Mouse (Mus musculus): ENCODE data around the gene Tmem255a. TPM values are rescaled to one million over a fixed set of nuclear protein-coding genes. Genes with fewer than 3 reads are reported as not detected.

The Tmem255a gene
- polyA plus RNA-seq, 1 experiment from 2014 or later: 22.6 TPM

DNA sequence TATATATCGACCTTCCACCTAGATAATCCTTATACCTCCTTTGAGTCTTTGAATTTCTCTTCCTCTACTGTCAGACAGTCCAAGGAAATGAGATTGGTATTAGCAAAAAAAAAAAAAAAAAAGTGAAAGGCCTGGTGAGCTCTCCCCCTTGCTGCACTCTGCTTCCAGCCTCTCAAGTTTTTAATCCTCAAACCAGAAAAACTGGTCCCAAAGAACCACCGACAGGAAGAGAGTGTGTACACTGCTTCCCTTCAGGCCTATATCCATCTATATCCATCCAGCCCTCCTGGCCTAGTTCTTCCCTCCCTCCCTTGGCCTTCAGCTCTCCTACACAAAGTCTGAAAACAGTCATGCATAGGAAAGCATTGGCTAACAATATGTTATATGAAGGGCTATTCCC lies 29.5 kb downstream of the Tmem255a start:
- Histone ChIP-seq H3K4me2 (no peak overlapping the region), H3K9ac (ENCODE audit: low read depth, low read length) (no peak overlapping the region), H3K27ac (ENCODE audit: low read depth, low read length) (no peak overlapping the region), H3K36me3 (ENCODE audit: control insufficient read depth, insufficient read depth, low read length) (no peaks in the 10 kb centered on the region), H3K27me3 (ENCODE audit: control insufficient read depth, insufficient read depth, low read length) (no peaks in the 10 kb centered on the region), H3K4me3 (ENCODE audit: low read depth, low read length) (no peak overlapping the region), H3K4me1 (ENCODE audit: control insufficient read depth, insufficient read depth, low read length) (no peaks in the 10 kb centered on the region), H3K9me3 (replicated peaks; ENCODE audit: control insufficient read depth, low read length) (no peaks in the 10 kb centered on the region)
- no peak for ATAC-seq (replicated peaks; ENCODE audit: insufficient number of reproducible peaks, low FRiP score, low TSS enrichment)
- 49% methylated on average over 2 of the region's 2 CpGs for WGBS (ENCODE audit: insufficient replicate concordance)

DNA sequence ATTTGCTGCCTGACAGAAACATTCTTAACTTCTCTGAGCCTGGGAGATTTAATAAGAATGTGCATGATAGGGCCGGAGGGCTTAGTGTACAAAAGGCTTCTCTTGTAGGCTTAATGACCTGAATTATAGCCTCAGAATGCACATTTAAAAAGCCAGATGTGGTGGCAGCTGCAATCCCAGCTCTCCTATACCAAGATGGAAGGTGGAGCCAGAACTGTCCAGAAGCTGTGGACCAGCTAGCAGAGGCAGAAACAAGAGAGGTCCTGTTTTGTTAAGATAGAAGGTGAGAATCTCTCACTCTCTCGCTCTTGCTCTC lies 34.6 kb downstream of the Tmem255a start:
- no peak overlapping the region for H3K9ac ChIP-seq (ENCODE audit: low read depth, low read length)
- H3K36me3 ChIP-seq (ENCODE audit: control insufficient read depth, insufficient read depth, low read length): no peaks in the 10 kb centered on the region
- ATAC-seq (replicated peaks; ENCODE audit: insufficient number of reproducible peaks, low FRiP score, low TSS enrichment): no peak
- no peak overlapping the region for H3K4me3 ChIP-seq (ENCODE audit: low read depth, low read length)
- WGBS (ENCODE audit: insufficient replicate concordance): 80% methylated on average over 2 of the region's 2 CpGs
- H3K4me2 ChIP-seq: no peak overlapping the region
- H3K27me3 ChIP-seq (ENCODE audit: control insufficient read depth, insufficient read depth, low read length): no peaks in the 10 kb centered on the region
- H3K4me1 ChIP-seq (ENCODE audit: control insufficient read depth, insufficient read depth, low read length): no peaks in the 10 kb centered on the region
- H3K9me3 ChIP-seq (replicated peaks; ENCODE audit: control insufficient read depth, low read length): no peaks in the 10 kb centered on the region
- no peak overlapping the region for H3K27ac ChIP-seq (ENCODE audit: low read depth, low read length)

DNA sequence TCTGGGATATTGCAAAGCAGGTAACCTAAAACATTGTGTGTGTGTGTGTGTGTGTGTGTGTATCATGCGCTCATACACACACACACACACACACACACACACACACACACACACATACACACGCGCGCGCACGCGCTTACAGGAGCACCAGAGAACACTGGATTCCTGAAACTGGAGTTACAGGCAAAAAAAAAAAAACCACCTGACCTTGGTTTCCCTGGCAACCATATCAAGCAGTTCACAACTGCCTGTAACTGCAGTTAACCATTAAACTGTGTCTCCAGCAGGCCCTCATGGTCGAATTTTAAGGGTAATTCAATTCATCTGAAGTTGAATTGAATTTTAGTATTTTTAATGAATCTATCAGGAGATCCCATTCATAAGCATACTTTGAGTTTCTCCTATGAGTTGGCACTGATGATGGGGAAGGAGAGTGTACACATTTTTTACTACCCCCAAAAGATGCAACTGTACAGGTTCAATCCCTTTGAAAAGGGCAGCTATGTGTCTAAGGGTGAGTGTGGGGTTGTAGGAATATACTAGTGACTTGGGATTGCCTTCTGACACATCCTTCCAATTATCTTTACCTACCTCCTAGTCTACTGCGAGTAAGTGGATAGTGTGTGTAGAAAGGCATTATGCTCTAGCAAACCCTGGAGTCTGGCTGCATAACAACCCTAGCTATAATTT lies 35.1 kb downstream of the Tmem255a start:
- H3K27ac ChIP-seq (ENCODE audit: low read depth, low read length): no peak overlapping the region
- no peak for ATAC-seq (replicated peaks; ENCODE audit: insufficient number of reproducible peaks, low FRiP score, low TSS enrichment)

GRCm38 (mm10) chrX:38207392-38207791 lies 44.8 kb downstream of the Tmem255a start:
- Histone ChIP-seq H3K9me3 (replicated peaks; ENCODE audit: control insufficient read depth, low read length) (no peaks in the 10 kb centered on the region), H3K4me1 (ENCODE audit: control insufficient read depth, insufficient read depth, low read length) (no peaks in the 10 kb centered on the region), H3K4me2 (no peak overlapping the region), H3K27me3 (ENCODE audit: control insufficient read depth, insufficient read depth, low read length) (no peaks in the 10 kb centered on the region), H3K9ac (ENCODE audit: low read depth, low read length) (no peak overlapping the region), H3K36me3 (ENCODE audit: control insufficient read depth, insufficient read depth, low read length) (no peaks in the 10 kb centered on the region), H3K4me3 (ENCODE audit: low read depth, low read length) (no peak overlapping the region), H3K27ac (ENCODE audit: low read depth, low read length) (no peak overlapping the region)
- no peak for ATAC-seq (replicated peaks; ENCODE audit: insufficient number of reproducible peaks, low FRiP score, low TSS enrichment)
- WGBS (ENCODE audit: insufficient replicate concordance): 69% methylated on average over 1 of the region's 1 CpGs

More for the DNA sequence above, 35.1 kb downstream of the Tmem255a start:
- Histone ChIP-seq H3K9ac (ENCODE audit: low read depth, low read length) (no peak overlapping the region), H3K4me3 (ENCODE audit: low read depth, low read length) (no peak overlapping the region), H3K4me2 (no peak overlapping the region), H3K27me3 (ENCODE audit: control insufficient read depth, insufficient read depth, low read length) (no peaks in the 10 kb centered on the region), H3K36me3 (ENCODE audit: control insufficient read depth, insufficient read depth, low read length) (no peaks in the 10 kb centered on the region), H3K9me3 (replicated peaks; ENCODE audit: control insufficient read depth, low read length) (no peaks in the 10 kb centered on the region), H3K4me1 (ENCODE audit: control insufficient read depth, insufficient read depth, low read length) (no peaks in the 10 kb centered on the region)
- WGBS (ENCODE audit: insufficient replicate concordance): 81% methylated on average over 9 of the region's 9 CpGs

DNA sequence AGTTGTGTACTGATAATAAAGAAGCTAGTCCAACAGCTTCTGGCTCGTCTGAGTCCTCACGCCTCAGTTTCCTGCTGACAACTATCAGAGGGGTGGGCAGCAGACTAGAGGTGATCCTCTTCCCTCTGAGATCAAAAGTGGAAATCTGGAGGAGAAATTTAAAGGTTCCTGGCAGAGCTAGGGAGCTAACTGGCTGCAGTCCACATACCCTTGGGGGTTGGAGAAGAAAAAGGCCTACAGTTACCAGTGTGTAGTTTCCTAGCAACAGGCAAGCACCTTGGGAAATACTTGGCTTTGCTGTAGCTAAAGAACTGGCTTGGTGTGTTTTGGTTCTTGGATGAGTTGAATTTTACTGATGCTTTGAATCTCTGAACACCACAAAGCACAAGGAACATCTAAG lies 50.4 kb downstream of the Tmem255a start:
- Histone ChIP-seq H3K27ac (ENCODE audit: low read depth, low read length) (no peak overlapping the region), H3K4me2 (no peak overlapping the region), H3K4me3 (ENCODE audit: low read depth, low read length) (no peak overlapping the region), H3K4me1 (ENCODE audit: control insufficient read depth, insufficient read depth, low read length) (no peaks in the 10 kb centered on the region), H3K9me3 (replicated peaks; ENCODE audit: control insufficient read depth, low read length) (no peaks in the 10 kb centered on the region), H3K9ac (ENCODE audit: low read depth, low read length) (no peak overlapping the region), H3K27me3 (ENCODE audit: control insufficient read depth, insufficient read depth, low read length) (no peaks in the 10 kb centered on the region), H3K36me3 (ENCODE audit: control insufficient read depth, insufficient read depth, low read length) (no peaks in the 10 kb centered on the region)
- WGBS (ENCODE audit: insufficient replicate concordance): 59% methylated on average over 2 of the region's 2 CpGs
- ATAC-seq (replicated peaks; ENCODE audit: insufficient number of reproducible peaks, low FRiP score, low TSS enrichment): no peak

GRCm38 (mm10) chrX:38190458-38190764 lies 61.8 kb downstream of the Tmem255a start:
- Histone ChIP-seq H3K9ac (ENCODE audit: low read depth, low read length) (peak overlapping the region; percentile 83), H3K27ac (ENCODE audit: low read depth, low read length) (no peak overlapping the region), H3K4me3 (ENCODE audit: low read depth, low read length) (peak overlapping the region; percentile 64), H3K36me3 (ENCODE audit: control insufficient read depth, insufficient read depth, low read length) (0 out of 2 replicates have a peak, but pooled peaks cover 2% of the 10 kb centered on the region), H3K27me3 (ENCODE audit: control insufficient read depth, insufficient read depth, low read length) (no peaks in the 10 kb centered on the region), H3K4me2 (peak overlapping the region; percentile 64), H3K9me3 (replicated peaks; ENCODE audit: control insufficient read depth, low read length) (no peaks in the 10 kb centered on the region), H3K4me1 (ENCODE audit: control insufficient read depth, insufficient read depth, low read length) (0 out of 2 replicates have a peak, but pooled peaks cover 2% of the 10 kb centered on the region)
- 29% methylated on average over 3 of the region's 3 CpGs for WGBS (ENCODE audit: insufficient replicate concordance)
- ATAC-seq (replicated peaks; ENCODE audit: insufficient number of reproducible peaks, low FRiP score, low TSS enrichment): no peak

GRCm38 (mm10) chrX:38189552-38190457 lies 62.4 kb downstream of the Tmem255a start, which contains the start of gene Zbtb33:
Zbtb33 (plus strand) TSS chrX:38189793.
- Histone ChIP-seq H3K4me1 (ENCODE audit: control insufficient read depth, insufficient read depth, low read length) (0 out of 2 replicates have a peak, but pooled peaks cover 2% of the 10 kb centered on the region), H3K27ac (ENCODE audit: low read depth, low read length) (peak within 1 kb of the TSS; percentile 83), H3K9ac (ENCODE audit: low read depth, low read length) (peak within 1 kb of the TSS; percentile 83), H3K9me3 (replicated peaks; ENCODE audit: control insufficient read depth, low read length) (no peaks in the 10 kb centered on the region), H3K4me3 (ENCODE audit: low read depth, low read length) (peak within 1 kb of the TSS; percentile 64), H3K36me3 (ENCODE audit: control insufficient read depth, insufficient read depth, low read length) (0 out of 2 replicates have a peak, but pooled peaks cover 2% of the 10 kb centered on the region), H3K27me3 (ENCODE audit: control insufficient read depth, insufficient read depth, low read length) (no peaks in the 10 kb centered on the region), H3K4me2 (peak within 1 kb of the TSS; percentile 64)
- peak; percentile 82 for ATAC-seq (replicated peaks; ENCODE audit: insufficient number of reproducible peaks, low FRiP score, low TSS enrichment)
- WGBS (ENCODE audit: insufficient replicate concordance): 15% methylated on average over 69 of the region's 72 CpGs

GRCm38 (mm10) chrX:38185520-38185919 lies 66.7 kb downstream of the Tmem255a start:
- Histone ChIP-seq H3K9me3 (replicated peaks; ENCODE audit: control insufficient read depth, low read length) (no peaks in the 10 kb centered on the region), H3K36me3 (ENCODE audit: control insufficient read depth, insufficient read depth, low read length) (no peaks in the 10 kb centered on the region), H3K27me3 (ENCODE audit: control insufficient read depth, insufficient read depth, low read length) (no peaks in the 10 kb centered on the region), H3K4me1 (ENCODE audit: control insufficient read depth, insufficient read depth, low read length) (no peaks in the 10 kb centered on the region), H3K4me3 (ENCODE audit: low read depth, low read length) (no peak overlapping the region), H3K9ac (ENCODE audit: low read depth, low read length) (no peak overlapping the region), H3K27ac (ENCODE audit: low read depth, low read length) (no peak overlapping the region), H3K4me2 (no peak overlapping the region)
- 49% methylated on average over 2 of the region's 2 CpGs for WGBS (ENCODE audit: insufficient replicate concordance)
- no peak for ATAC-seq (replicated peaks; ENCODE audit: insufficient number of reproducible peaks, low FRiP score, low TSS enrichment)

Data from heart, embryonic 11.5 days (tissue).